Mouse (Mus musculus): ENCODE results near the gene Fam234b.

- TF ChIP-seq CTCF (IDR thresholded peaks at IDR 0.05; ENCODE audit: control insufficient read depth, insufficient read depth, insufficient read length) = no peak
- TF ChIP-seq MAX (IDR thresholded peaks at IDR 0.05) = no peak
Observed at GRCm38 (mm10) chr6:135203737-135204136, 6.0 kb downstream of the Fam234b start.
